Mouse (Mus musculus) ovary, postnatal 14 days (tissue): ENCODE measurements around the gene Cav2.

Source experiments
- DNase-seq: peaks from one replicate; pipeline ENCODE4 v3.0.0; 2022; ENCODE audit warnings: low spot score

The Cav2 gene

DNA sequence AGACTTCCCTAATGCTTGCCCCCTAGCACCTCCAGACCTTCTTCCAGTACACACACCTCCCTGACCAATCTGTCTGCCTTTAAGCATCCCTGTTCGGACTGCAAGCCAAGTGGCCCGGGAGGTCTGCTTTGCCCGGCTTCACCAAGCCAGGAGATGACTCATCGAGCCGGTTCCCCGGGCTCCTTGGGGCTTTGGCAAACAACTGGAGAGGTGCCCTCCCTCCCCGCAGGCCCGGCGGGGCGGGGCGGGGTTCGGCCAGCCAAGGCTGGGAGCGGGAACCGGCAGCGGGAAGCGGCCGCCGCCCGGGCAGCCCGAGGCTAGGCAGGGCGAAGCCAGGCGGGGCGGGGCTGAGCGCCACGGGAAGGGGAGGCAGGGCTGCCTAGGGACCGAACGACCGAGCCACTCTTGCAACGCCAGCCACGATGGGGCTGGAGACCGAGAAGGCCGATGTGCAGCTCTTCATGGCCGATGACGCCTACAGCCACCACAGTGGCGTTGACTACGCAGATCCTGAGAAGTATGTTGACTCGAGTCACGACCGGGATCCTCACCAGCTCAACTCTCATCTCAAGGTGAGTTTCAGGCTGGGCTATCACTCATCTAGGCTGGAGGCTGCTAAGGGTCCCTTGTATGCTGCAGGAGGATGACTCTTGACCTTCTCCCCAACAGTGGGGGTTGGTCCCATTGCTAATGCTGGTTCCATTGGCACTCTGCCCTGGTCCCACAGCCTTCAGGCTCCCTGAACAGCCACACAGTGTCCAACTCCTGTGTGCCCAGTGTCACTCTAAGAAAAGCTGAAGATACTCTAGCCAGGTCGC lies at the start of gene Cav2:
TSS of gene Cav2 (plus strand) at position 247 of the 818 bp plus-strand sequence.
- peak; percentile 68 for DNase-seq

DNA sequence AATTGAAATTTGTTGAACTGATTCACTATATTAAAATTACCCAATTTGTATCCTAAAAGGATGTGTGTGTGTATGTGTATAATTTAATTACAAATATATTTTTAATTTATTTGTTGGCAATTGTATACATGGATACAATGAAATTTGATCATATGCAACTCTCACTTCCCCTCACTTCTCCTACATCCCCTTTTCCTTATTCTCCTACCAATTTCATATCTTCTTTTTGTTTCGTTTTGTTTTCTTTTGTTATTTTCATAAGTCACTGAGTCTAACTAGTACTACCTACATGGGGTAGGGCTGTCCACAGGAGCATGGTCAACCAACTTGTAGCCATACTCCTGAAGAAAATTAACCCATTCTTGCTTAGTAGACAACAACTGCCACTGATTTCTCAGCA lies 41.3 kb upstream of the Cav2 start:
- DNase-seq: no peak

- no peak for DNase-seq
Measured at GRCm38 (mm10) chr6:17241013-17241412, 40.0 kb upstream of the Cav2 start.

GRCm38 (mm10) chr6:17246959-17247358 lies 34.0 kb upstream of the Cav2 start:
- DNase-seq: no peak

- DNase-seq: no peak
Measured at GRCm38 (mm10) chr6:17247673-17248072, 33.3 kb upstream of the Cav2 start.

DNA sequence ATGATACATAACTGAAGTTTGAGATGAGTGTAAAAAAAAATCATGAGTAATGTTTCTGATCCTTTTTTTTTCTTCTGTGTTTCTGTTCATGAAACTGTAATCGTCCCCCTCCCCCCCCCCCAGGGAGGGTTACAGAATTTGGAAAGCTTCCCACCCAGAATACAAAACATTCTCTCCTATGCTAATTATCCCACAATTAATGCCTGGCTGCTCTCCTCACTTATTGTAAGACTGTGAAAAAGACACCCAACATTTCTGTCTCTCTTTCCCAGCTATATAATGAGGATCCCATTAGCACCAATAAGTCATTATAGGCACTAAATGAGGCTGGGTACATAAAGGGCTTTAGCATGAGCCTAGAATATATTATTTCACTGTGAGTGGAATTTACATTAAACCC lies 32.7 kb upstream of the Cav2 start:
- no peak for DNase-seq

- no peak for DNase-seq
Measured at GRCm38 (mm10) chr6:17251958-17252357, 29.0 kb upstream of the Cav2 start.

DNA sequence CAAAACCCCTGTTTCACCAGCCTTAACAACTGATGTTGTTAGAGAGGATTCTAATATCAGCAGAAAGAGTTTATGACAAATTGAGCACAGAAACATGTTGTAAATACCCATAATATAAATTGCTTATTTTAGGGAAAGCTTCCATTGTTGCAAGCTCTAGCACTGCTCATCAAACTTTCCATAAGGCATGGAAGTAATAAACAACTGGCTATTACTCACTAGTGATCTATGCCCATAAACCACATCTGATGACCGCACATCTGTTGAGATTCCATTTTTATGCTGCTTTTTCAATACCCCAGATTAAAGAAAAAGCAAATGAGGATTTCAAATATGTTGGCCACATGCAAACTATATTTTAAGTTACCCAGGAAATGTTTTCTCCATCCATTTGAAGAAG lies 22.8 kb upstream of the Cav2 start:
- no peak for DNase-seq

DNA sequence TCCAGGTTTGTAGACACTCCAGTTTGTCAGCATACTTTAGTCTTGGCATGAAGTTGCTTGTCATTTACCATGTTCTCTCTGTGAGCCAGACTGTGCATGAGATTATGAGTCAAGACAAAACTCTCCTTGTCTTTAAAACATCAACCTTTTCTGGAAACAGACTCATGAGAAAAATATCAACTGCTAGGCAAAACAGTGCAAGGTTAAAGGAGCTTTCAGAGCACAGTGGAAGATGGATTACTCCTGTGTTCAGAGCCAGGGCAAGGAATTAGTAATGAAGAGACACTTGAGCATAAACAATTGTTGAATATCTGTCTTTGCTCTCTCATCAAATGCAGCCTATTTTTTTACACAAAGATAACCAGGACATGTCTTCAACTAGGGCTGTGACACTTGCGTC lies 22.1 kb upstream of the Cav2 start:
- DNase-seq: no peak

DNA sequence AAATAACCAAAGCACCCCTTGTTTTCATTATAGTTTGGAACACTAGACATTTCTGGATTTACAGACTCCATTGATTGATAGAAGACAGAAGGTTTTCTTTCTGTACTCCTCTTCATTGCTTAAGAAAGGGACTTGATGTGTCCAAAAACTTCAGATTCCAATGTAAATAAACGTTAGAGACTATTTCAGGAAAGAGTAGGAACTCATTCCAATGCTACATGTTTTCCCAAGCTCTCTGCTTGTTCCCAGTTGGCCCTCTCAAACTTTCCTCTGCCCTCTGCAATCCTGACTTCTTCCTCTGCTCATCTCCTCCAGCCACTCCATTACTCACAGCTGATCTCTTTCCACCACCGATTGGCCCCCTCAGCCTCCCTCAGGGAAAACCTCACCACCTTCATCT lies 18.2 kb upstream of the Cav2 start:
- no peak for DNase-seq

GRCm38 (mm10) chr6:17265043-17265442 lies 15.9 kb upstream of the Cav2 start:
- no peak for DNase-seq

GRCm38 (mm10) chr6:17266466-17266865 lies 14.5 kb upstream of the Cav2 start:
- DNase-seq: no peak

- no peak for DNase-seq
Measured at GRCm38 (mm10) chr6:17278366-17278765, 2.6 kb upstream of the Cav2 start.

DNA sequence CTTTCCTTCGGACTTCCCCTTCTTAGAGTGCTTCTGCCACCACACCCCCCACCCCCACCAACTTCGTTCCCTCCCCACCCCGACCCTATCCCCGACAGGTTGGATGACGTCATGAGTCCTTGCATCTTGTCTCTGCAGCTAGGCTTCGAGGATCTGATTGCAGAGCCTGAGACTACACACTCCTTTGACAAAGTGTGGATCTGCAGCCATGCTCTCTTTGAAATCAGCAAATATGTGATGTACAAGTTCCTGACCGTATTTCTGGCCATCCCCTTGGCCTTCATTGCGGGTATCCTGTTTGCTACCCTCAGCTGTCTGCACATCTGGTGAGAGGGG lies 740 bp downstream of the Cav2 start:
- DNase-seq: no peak

- DNase-seq: no peak
Measured at GRCm38 (mm10) chr6:17282159-17282558, 1.2 kb downstream of the Cav2 start.

DNA sequence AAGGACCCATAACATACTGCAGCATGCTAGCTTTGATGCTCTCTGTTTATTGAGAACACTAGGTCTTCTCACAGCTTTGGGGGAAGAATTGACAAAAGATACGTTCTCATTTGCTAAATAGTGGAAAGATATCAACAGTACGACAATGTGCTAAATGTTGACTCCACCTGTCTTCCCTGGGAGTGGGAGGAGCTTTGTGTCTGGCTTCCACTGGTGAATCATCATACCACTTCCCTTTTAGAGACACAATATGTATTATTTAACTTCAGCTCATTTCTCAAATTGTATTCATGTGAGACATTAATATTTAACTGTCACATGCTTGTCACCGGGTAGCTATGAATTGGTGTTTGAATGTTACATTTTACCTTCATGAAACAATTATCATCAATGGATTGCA lies 2.8 kb downstream of the Cav2 start:
- no peak for DNase-seq

DNA sequence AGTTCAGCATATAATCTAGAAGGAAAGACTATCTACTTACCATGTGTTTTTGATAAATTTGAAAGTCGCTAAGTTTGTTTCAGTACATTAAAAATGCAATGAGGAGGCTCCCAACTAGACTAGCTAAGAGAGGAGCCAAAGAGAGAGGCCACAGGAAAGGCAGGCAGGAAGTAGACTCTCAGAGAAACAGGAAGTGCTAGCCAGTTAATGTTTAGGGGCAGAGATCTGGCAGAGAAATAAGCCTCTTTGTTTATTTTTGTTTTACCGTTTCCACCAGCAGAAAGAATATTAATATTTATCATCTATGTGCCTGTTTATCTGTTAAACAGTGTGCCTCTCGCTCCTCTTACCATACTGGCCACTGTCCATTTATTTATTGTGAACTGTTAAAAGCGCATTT lies 5.4 kb downstream of the Cav2 start:
- no peak for DNase-seq

DNA sequence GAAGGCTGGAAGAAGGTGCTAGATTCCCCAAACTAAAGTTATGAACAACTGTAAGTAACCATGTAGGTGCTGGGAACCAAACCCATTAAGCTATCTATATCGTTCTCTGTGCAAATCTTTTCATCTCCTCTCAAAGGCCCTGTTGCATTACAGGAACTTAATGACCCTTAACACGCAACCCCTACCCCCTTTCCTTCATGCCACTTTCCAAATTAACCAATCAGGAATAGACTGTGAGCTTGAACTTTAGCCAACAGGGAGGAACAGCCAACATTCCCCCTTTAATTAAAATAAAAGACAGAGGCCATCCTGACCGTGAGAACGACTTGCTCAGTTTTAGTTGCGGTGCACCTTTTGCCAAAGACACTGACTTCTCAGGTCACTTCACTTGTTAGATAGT lies 14.1 kb downstream of the Cav2 start:
- DNase-seq: no peak

DNA sequence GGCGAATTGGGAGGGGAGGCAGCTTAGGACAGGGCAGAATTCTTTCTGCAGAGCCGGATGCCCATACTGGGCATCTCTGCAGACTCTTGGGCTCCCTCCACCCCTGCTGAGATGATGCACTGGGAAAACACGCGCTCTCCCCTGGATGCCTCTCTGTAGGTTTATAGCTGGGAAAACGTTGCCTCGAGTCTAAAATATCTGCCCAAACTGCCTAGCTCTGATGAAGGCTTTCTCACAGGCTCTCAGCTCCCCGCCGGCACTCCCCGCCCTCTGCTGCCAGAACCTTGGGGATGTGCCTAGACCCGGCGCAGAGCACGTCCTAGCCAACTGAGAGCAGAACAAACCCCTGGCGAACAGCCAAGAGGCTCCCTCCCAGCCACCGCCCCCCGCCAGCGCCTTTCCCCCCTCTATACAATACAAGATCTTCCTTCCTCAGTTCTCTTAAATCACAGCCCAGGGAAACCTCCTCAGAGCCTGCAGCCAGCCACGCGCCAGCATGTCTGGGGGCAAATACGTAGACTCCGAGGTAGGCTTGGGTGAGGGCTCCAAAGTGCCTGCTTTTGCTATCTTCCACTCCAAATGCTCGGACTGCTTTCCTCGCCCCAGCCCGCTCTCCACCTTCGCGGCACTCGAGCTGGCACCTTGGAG lies 25.1 kb downstream of the Cav2 start, which contains the start of gene Cav1:
TSS of gene Cav1 (plus strand) at position 382 of the 648 bp plus-strand sequence.
- peak; percentile 49 for DNase-seq

DNA sequence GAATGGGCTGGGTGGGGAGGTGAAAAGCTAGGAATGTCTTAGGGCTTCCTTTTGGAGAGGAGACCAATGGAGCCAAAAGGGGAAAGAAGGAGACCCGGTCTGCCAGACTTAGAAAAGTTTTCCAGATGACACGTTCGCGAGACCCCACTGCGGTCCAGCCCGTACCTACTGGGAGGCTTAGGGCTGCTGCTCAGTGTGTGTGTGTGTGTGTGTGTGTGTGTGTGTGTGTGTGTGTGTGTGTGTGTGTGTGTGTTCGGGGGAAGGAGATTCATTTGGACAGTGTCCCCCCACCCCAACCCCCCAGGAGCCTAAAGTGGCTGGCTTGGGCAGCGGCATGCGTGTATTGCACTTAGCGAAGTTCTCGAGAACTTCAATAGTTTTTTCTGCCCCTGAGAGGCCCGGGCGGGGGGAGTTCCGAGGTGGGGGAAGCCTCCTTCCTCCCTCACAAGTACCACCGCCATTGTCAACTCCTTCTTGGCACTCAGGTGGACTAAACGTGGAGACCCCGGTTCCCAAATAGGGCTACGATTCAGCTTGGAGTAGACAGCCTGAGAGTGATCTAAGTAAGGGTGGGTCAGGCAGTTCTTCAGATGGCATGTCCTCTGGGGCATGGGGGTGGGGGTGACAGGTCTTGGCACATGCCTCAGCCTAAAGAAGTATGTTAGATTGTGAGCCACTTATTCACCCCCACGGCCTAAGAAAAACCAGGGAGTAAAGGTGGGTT lies 25.8 kb downstream of the Cav2 start:
- DNase-seq: peak; percentile 18

DNA sequence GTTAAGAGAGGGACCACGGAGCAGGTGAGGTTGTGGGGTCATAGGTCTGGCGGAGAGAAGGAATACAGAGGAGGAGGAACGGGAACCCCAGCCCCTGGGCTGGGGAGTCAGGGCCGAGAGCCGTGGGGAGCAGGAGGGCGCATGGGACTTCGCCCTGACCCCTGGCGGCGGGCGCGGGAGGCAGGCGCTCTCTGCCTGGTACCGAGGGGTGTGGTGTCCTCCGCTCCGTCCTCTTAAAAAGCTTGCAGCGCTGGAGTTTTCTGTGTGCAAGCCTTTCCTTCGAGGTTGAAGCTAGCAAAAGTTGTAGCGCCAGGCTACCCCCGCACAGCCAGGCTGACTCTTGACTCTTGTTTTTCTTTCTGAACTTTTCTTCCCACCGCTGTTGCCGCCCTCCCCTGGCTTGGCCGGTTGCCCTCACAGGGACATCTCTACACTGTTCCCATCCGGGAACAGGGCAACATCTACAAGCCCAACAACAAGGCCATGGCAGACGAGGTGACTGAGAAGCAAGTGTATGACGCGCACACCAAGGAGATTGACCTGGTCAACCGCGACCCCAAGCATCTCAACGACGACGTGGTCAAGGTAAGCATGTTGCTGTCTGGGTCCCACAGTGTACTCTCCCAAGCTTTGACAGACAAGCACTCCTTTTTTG lies 26.6 kb downstream of the Cav2 start:
- DNase-seq: peak; percentile 58

GRCm38 (mm10) chr6:17308661-17309060 lies 27.7 kb downstream of the Cav2 start:
- no peak for DNase-seq

- DNase-seq: no peak
Measured at GRCm38 (mm10) chr6:17309260-17309659, 28.3 kb downstream of the Cav2 start.
